Mouse (Mus musculus) kidney, embryonic 14.5 days (tissue): ENCODE measurements around the gene C1ql2. TPM values are rescaled to one million over a fixed set of nuclear protein-coding genes. Genes with fewer than 3 reads are reported as not detected.

Source experiments
- ATAC-seq: fragments of 200-750 bp; cut with Nextera tagmentation; 2 replicates; pipeline ENCODE4 v1.8.0; 2017; ENCODE audit warnings: moderate number of reproducible peaks, mild to moderate bottlenecking, moderate TSS enrichment, moderate library complexity; ENCODE audit not compliant: low FRiP score, low TSS enrichment
- H3K27ac ChIP-seq: fragments of 300-500 bp; sonication (generic); 2 replicates; pipeline ENCODE4 v1.5.1; 2014; ENCODE audit warnings: low read depth, mild to moderate bottlenecking, low read length, moderate library complexity, mixed read lengths
- H3K27me3 ChIP-seq: fragments of 300-500 bp; sonication (generic); 2 replicates; pipeline ENCODE4 v1.6.1; 2014; ENCODE audit warnings: mild to moderate bottlenecking, low read length; ENCODE audit not compliant: control insufficient read depth, insufficient read depth
- H3K36me3 ChIP-seq: fragments of 300-500 bp; sonication (generic); 2 replicates; pipeline ENCODE4 v1.6.1; 2014; ENCODE audit warnings: low read length, mixed read lengths; ENCODE audit not compliant: control insufficient read depth, insufficient read depth
- H3K4me1 ChIP-seq: fragments of 300-500 bp; sonication (generic); 2 replicates; pipeline ENCODE4 v1.6.1; 2014; ENCODE audit warnings: low read length, mixed read lengths; ENCODE audit not compliant: control insufficient read depth, insufficient read depth
- H3K4me2 ChIP-seq: fragments of 300-500 bp; sonication (generic); replicated peaks from 2 replicates; pipeline ENCODE4 v1.6.1; 2014; ENCODE audit warnings: low read depth, mild to moderate bottlenecking, low read length
- H3K4me3 ChIP-seq: fragments of 300-500 bp; sonication (generic); 2 replicates; pipeline ENCODE4 v1.5.1; 2014; ENCODE audit warnings: mild to moderate bottlenecking, low read length
- H3K9ac ChIP-seq: fragments of 300-500 bp; sonication (generic); 2 replicates; pipeline ENCODE4 v1.6.1; 2014; ENCODE audit warnings: low read depth, mild to moderate bottlenecking, low read length, moderate library complexity
- H3K9me3 ChIP-seq: fragments of 300-500 bp; sonication (generic); 2 replicates; pipeline ENCODE4 v1.6.1; 2016; ENCODE audit warnings: low read length; ENCODE audit not compliant: control insufficient read depth
- WGBS: fragments of 180-500 bp; shearing (Covaris S2); extraction: QIAGEN DNeasy Blood & Tissue Kit; methylation state at CpG from one replicate; pipeline ENCODE4 v1.1.7; 2014; 5-methylcytosine and 5-hydroxymethylcytosine counted together
- polyA plus RNA-seq: library from polyadenylated mRNA; unstranded; fragments of >200 nt; fragmentation: Nextera tagmentation; extraction: Ambion mirVana; gene quantifications from 2 replicates; pipeline ENCODE4 v1.2.1, GENCODE M21; 2014

Gene C1ql2
- polyA plus RNA-seq, result not detected in 2 replicates

GRCm38 (mm10) chr1:120340419-120341171 is at the start of gene C1ql2:
Gene C1ql2 (plus strand): TSS chr1:120340582.
- peak within 1 kb of the TSS; percentile 39 for H3K4me2 ChIP-seq
- H3K9me3 ChIP-seq, result no peaks in the 10 kb centered on the region
- H3K36me3 ChIP-seq, result no peaks in the 10 kb centered on the region
- H3K4me1 ChIP-seq, result peaks cover 13% of the 10 kb centered on the region; the same call in 1 of the 2 replicates
- no peak within 1 kb of the TSS for H3K27ac ChIP-seq
- peak; percentile 34; the same call in 1 of the 2 replicates for ATAC-seq
- H3K9ac ChIP-seq, result no peak within 1 kb of the TSS
- H3K4me3 ChIP-seq, result peak within 1 kb of the TSS; percentile 31
- under 1% methylated on average over 50 of the region's 73 CpGs for WGBS
- peaks cover 79% of the 10 kb centered on the region for H3K27me3 ChIP-seq

- ATAC-seq, result no peak
- H3K4me1 ChIP-seq, result no peaks in the 10 kb centered on the region
- no peaks in the 10 kb centered on the region for H3K27me3 ChIP-seq
- no peak overlapping the region for H3K4me2 ChIP-seq
- H3K4me3 ChIP-seq, result no peak overlapping the region
- H3K9ac ChIP-seq, result no peak overlapping the region
- H3K27ac ChIP-seq, result no peak overlapping the region
- H3K36me3 ChIP-seq, result no peaks in the 10 kb centered on the region
- WGBS, result 85% methylated on average over 3 of the region's 3 CpGs
- no peaks in the 10 kb centered on the region; the same call in 1 of the 2 replicates for H3K9me3 ChIP-seq
These were observed 48.7 kb upstream of the C1ql2 start for GRCm38 (mm10) chr1:120291709-120292108.

GRCm38 (mm10) chr1:120293803-120294202 is 46.6 kb upstream of the C1ql2 start:
- Histone ChIP-seq H3K27me3 (no peaks in the 10 kb centered on the region), H3K4me1 (no peaks in the 10 kb centered on the region), H3K27ac (no peak overlapping the region), H3K9me3 (no peaks in the 10 kb centered on the region; the same call in 1 of the 2 replicates), H3K36me3 (no peaks in the 10 kb centered on the region), H3K4me3 (no peak overlapping the region), H3K4me2 (no peak overlapping the region), H3K9ac (no peak overlapping the region)
- 52% methylated on average over 1 of the region's 1 CpGs for WGBS
- no peak for ATAC-seq

DNA sequence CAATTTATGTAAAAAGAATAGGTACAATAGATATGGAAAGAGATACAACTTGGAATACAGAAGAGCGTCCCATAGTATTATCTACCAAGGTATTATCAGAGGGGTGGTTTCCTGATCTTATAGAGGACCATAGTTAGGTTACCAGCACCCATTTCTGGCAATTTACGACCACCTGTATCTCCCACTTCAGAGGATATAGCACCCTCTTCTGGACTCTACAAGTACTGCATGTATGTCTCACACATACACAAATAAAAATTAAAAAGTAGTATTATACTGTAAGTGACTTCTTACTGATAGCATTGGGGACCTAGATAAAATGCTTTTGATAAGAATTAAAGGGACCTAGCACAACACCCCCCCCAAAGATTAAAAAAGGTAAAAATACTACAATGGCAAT is 43.4 kb upstream of the C1ql2 start:
- Histone ChIP-seq H3K4me2 (no peak overlapping the region), H3K4me1 (no peaks in the 10 kb centered on the region), H3K27ac (no peak overlapping the region), H3K36me3 (no peaks in the 10 kb centered on the region), H3K9ac (no peak overlapping the region), H3K4me3 (no peak overlapping the region), H3K27me3 (no peaks in the 10 kb centered on the region), H3K9me3 (no peaks in the 10 kb centered on the region; the same call in 1 of the 2 replicates)
- ATAC-seq, result no peak
- 92% methylated on average over 2 of the region's 2 CpGs for WGBS

- no peaks in the 10 kb centered on the region for H3K36me3 ChIP-seq
- H3K27ac ChIP-seq, result no peak overlapping the region
- no peaks in the 10 kb centered on the region for H3K4me1 ChIP-seq
- H3K27me3 ChIP-seq, result no peaks in the 10 kb centered on the region
- ATAC-seq, result no peak
- H3K4me2 ChIP-seq, result no peak overlapping the region
- H3K9me3 ChIP-seq, result no peaks in the 10 kb centered on the region
- no peak overlapping the region for H3K9ac ChIP-seq
- H3K4me3 ChIP-seq, result no peak overlapping the region
- 78% methylated on average over 2 of the region's 2 CpGs for WGBS
These were observed 34.6 kb upstream of the C1ql2 start for GRCm38 (mm10) chr1:120305801-120306200.

GRCm38 (mm10) chr1:120321270-120322021 is 18.9 kb upstream of the C1ql2 start:
- H3K27me3 ChIP-seq, result no peaks in the 10 kb centered on the region
- 85% methylated on average over 16 of the region's 16 CpGs for WGBS
- no peak overlapping the region for H3K9ac ChIP-seq
- no peak overlapping the region for H3K4me2 ChIP-seq
- no peaks in the 10 kb centered on the region for H3K36me3 ChIP-seq
- no peaks in the 10 kb centered on the region for H3K9me3 ChIP-seq
- no peak for ATAC-seq
- no peak overlapping the region for H3K4me3 ChIP-seq
- no peak overlapping the region for H3K27ac ChIP-seq
- no peaks in the 10 kb centered on the region for H3K4me1 ChIP-seq

- 84% methylated on average over 5 of the region's 5 CpGs for WGBS
- Histone ChIP-seq H3K9me3 (no peaks in the 10 kb centered on the region), H3K9ac (no peak overlapping the region), H3K27me3 (no peaks in the 10 kb centered on the region), H3K36me3 (no peaks in the 10 kb centered on the region), H3K27ac (no peak overlapping the region), H3K4me2 (no peak overlapping the region), H3K4me3 (no peak overlapping the region), H3K4me1 (no peaks in the 10 kb centered on the region)
- ATAC-seq, result no peak
These were observed 17.2 kb upstream of the C1ql2 start for GRCm38 (mm10) chr1:120323131-120323561.

- no peak for ATAC-seq
- H3K36me3 ChIP-seq, result no peaks in the 10 kb centered on the region
- 15% methylated on average over 6 of the region's 6 CpGs for WGBS
- no peak overlapping the region for H3K4me2 ChIP-seq
- H3K27me3 ChIP-seq, result 0 out of 2 replicates have a peak, but pooled peaks cover 2% of the 10 kb centered on the region
- no peaks in the 10 kb centered on the region for H3K4me1 ChIP-seq
- no peak overlapping the region for H3K9ac ChIP-seq
- no peak overlapping the region for H3K27ac ChIP-seq
- H3K4me3 ChIP-seq, result no peak overlapping the region
- H3K9me3 ChIP-seq, result no peaks in the 10 kb centered on the region
These were observed 12.7 kb upstream of the C1ql2 start for GRCm38 (mm10) chr1:120327714-120328113.

- 0 out of 2 replicates have a peak, but pooled peaks cover 3% of the 10 kb centered on the region for H3K27me3 ChIP-seq
- no peak overlapping the region for H3K4me2 ChIP-seq
- H3K9ac ChIP-seq, result no peak overlapping the region
- no peak for ATAC-seq
- no peaks in the 10 kb centered on the region for H3K36me3 ChIP-seq
- H3K4me1 ChIP-seq, result no peaks in the 10 kb centered on the region
- WGBS, result 77% methylated on average over 1 of the region's 1 CpGs
- no peaks in the 10 kb centered on the region for H3K9me3 ChIP-seq
- H3K4me3 ChIP-seq, result no peak overlapping the region
- H3K27ac ChIP-seq, result no peak overlapping the region
These were observed 12.2 kb upstream of the C1ql2 start for GRCm38 (mm10) chr1:120328212-120328611.
